Mouse (Mus musculus): Measurements from ENCODE around the gene Cd27. TPM values are rescaled to one million over a fixed set of nuclear protein-coding genes. Genes with fewer than 3 reads are reported as not detected.

Gene Cd27
- total RNA-seq, 2 experiments from 2014 or later = 1.2 to 7.5 TPM

DNA sequence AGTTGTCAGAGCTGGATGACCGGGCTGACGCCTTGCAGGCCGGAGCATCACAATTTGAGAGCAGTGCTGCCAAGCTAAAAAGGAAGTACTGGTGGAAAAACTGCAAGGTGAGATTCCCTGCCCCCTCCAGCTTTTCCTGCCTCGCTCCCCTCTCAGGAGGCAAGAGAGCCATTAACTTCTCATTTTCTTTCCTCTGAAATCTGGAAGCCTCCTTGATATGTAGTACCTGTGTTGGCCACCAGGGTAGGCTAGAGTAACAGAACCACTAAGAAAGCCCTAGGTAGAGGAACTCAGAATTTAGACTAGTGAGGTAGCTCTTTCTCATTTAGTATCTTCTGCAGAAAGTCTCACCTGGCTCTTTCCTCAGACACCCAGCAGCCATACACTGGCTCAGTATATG is 17.8 kb downstream of the Cd27 start:
- ATAC-seq (replicated peaks; ENCODE audit: low FRiP score, poor library complexity, severe bottlenecking) = 0 out of 2 replicates have a peak, but pooled peaks have one; percentile 36

DNA sequence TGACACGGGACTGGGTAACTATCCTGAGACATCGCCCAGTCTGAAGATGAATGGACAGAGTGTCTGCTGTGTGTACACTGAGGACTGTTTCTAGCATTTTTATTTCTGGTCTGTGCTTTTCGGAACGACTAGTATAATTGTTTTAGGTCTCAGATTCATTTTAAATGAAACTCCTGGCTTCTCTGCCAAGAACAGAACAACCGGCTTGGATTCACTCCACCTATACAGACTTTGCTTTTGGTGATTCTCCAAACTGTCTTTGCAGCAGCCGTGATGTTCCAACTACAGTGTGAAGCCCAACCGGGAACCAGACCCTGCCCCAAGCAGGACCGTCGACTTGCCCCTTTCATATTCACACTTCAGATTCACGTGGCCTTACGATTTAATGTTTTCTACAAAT is 18.9 kb downstream of the Cd27 start:
- no peak for ATAC-seq (replicated peaks; ENCODE audit: low FRiP score, poor library complexity, severe bottlenecking)

DNA sequence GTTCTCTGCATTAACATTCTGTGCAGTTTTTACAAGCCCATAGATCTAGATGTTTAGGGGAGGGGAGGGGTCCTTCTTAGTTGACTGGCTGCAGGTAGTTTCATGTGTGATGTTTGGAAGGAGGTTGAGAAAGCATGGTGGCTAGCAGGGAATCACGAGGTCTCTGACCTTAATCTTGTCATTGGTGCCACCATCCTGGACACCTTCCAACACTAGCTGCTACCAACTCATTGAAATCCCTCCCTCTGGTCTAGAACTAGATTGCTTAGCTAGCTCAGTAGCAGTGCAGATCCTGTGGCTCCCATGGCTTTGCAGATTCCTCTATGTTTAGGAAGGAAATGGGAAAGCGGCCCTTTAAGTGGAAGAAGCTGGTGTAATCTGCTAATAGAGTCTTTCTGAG is 19.9 kb downstream of the Cd27 start:
- no peak for ATAC-seq (replicated peaks; ENCODE audit: low FRiP score, poor library complexity, severe bottlenecking)

DNA sequence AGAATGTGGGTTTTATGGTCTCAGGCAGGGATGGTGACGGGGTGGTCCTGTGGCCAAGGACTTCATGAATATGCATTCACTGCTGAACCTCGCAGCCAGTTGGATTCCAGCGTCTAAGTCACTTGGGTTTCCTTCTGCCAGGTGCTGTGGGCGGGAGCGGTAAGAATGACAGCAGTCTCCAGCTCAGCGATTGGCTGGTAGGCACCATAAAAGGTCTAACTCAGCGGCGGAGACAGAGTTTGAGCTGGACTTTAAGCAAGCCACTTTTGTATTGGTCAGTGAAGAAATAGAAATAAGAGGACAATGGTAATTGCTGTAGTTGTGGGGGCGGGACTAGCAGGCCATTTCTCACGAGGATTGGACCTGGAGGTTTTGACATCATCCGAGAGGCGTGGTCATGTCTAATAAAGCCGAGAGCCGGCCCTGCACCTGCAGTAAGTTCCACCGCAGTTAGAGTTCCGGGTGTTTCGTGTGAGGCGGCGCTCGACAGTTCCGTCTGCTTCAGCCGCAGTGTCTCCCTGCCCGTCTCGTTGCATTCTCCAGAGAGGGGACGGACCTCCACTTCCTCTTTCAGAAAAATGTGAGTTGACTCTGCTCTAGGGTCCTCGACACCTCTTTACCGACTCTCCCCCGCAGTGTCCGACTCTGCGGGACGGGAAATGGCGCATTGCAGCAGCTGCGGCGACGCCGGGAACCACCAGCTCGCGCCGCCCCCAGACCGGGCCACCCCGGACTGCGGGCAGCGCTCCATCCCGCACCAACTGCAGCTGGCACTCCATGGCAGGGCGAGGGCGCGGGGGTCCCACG is 21.5 kb downstream of the Cd27 start, which contains the start of gene Vamp1:
Vamp1 (plus strand) TSS at position 404 of the 807 bp plus-strand sequence.
- ATAC-seq (replicated peaks; ENCODE audit: low FRiP score, poor library complexity, severe bottlenecking) = peak; percentile 98

- ATAC-seq (replicated peaks; ENCODE audit: low FRiP score, poor library complexity, severe bottlenecking) = no peak
Observed at GRCm38 (mm10) chr6:125213715-125214114, 23.1 kb downstream of the Cd27 start.

GRCm38 (mm10) chr6:125213129-125213528 is 23.7 kb downstream of the Cd27 start:
- ATAC-seq (replicated peaks; ENCODE audit: low FRiP score, poor library complexity, severe bottlenecking) = no peak

DNA sequence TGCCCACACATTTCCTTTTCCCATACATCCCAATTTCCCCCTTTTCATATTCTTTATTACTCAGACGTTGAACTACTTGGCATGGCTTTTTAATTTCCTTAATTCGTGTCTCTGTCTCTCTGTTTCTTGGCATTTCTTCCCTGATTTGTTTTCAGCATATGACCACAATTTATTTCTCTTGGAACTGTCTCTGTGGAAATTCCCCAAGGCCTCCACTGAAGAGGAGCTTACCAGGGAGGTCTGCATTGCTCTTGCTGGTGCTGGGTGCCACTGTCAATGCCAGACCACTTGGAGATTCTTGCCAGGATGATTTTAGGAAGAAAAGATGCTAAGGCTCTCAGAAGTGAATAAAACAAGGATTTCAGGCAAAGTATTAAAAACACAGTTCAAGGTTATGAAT is 24.2 kb downstream of the Cd27 start:
- ATAC-seq (replicated peaks; ENCODE audit: low FRiP score, poor library complexity, severe bottlenecking) = no peak

- no peak for ATAC-seq (replicated peaks; ENCODE audit: low FRiP score, poor library complexity, severe bottlenecking)
Observed at GRCm38 (mm10) chr6:125210436-125210835, 26.4 kb downstream of the Cd27 start.

GRCm38 (mm10) chr6:125197166-125197565 is 39.6 kb downstream of the Cd27 start:
- no peak for ATAC-seq (replicated peaks; ENCODE audit: low FRiP score, poor library complexity, severe bottlenecking)

DNA sequence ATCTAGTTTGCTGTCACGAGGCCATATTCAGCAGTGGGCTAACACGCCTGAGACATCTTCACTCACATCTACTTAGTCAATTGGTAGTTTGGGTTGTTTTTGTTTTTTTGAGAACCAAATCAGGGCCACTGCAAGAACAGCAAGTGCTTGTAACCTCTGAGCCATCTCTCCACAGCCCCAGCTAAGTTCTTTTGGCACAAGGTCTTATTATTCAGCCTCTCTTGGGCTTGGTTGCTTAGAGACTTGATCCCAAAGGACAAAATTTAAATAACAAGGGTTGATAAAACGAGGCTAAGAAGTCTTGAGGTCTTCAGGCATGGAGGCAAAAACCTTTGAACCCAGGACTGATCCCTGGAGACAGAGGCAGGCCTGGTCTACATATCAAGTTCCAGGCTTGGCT is 40.5 kb downstream of the Cd27 start:
- ATAC-seq (replicated peaks; ENCODE audit: low FRiP score, poor library complexity, severe bottlenecking) = no peak

DNA sequence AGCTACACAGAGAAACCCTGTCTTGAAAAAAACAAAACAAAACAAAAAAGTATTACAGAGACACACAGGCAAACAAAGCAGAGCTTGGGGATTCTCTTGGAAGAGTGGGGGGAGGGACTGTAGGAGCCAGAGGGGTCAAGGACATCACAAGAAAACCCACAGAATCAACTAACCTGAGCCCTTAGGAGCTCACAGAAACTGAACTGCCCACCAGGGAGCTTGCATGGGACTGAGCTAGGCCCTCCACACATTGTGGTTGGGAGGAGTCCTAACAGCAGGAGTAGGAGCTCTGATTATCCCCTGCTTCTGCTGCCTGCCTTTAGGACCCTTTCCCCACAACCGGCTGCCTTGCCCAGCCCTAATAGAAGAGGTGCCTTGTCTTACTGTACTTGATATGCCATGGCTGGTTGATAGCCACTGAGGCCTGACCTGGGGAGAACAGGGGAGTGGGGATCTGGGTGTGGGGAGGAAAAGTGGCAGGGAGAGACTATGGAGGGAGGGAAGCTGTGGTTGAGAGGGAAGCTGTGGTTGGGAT is 41.2 kb downstream of the Cd27 start:
- no peak for ATAC-seq (replicated peaks; ENCODE audit: low FRiP score, poor library complexity, severe bottlenecking)

- ATAC-seq (replicated peaks; ENCODE audit: low FRiP score, poor library complexity, severe bottlenecking) = no peak
Observed at GRCm38 (mm10) chr6:125193390-125193789, 43.4 kb downstream of the Cd27 start.

- ATAC-seq (replicated peaks; ENCODE audit: low FRiP score, poor library complexity, severe bottlenecking) = no peak
Observed at GRCm38 (mm10) chr6:125192841-125193240, 44.0 kb downstream of the Cd27 start.

GRCm38 (mm10) chr6:125192016-125192714 is 44.6 kb downstream of the Cd27 start:
- ATAC-seq (replicated peaks; ENCODE audit: low FRiP score, poor library complexity, severe bottlenecking) = peak; percentile 85

DNA sequence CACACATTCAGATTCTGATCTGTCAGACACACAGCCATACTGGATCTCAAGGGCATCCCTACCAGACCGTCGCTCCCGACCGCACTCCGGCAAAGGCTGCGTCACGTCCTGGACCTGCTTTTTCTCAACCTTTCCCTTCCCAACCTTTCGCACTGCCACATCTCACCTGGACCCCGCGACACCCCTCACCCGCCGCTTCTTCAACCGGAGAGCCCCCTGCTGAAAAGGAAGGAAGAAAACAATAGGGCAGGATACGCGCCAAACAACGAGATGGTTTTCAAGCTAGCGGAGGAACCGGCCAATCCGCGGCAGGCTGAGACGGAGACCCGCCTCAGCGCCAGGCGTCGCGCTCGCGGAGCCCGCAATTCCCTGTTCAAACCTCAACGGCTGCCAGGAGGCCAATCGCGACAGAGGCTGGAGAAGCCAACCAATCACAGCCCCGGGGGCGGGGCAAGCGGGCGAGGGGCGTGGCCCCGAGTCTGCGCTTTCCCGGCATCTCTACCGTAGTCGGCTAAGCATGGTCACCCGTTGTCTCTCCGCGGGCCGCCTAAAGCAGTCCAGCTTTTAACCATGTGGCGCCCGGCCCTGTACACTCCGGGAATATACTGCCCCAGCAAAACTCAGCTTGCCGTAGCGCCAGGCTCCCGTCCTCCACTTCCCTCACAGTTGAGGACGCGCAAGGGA is 45.3 kb downstream of the Cd27 start, which contains the start of the genes Ncapd2 and Mrpl51:
Ncapd2 (minus strand) TSS at position 370 of the 684 bp plus-strand sequence.
Mrpl51 (plus strand) TSS at position 470 of the 684 bp plus-strand sequence.
- ATAC-seq (replicated peaks; ENCODE audit: low FRiP score, poor library complexity, severe bottlenecking) = peak; percentile 91

- no peak for ATAC-seq (replicated peaks; ENCODE audit: low FRiP score, poor library complexity, severe bottlenecking)
Observed at GRCm38 (mm10) chr6:125190816-125191215, 46.0 kb downstream of the Cd27 start.

GRCm38 (mm10) chr6:125186203-125186602 is 50.6 kb downstream of the Cd27 start:
- no peak for ATAC-seq (replicated peaks; ENCODE audit: low FRiP score, poor library complexity, severe bottlenecking)
